Mouse (Mus musculus) olfactory bulb, adult 2 months (tissue): Measurements from ENCODE around the gene Inka1.

Source experiments
- CTCF ChIP-seq: fragments of 200-500 bp; IDR thresholded peaks from 2 replicates; pipeline ENCODE4 v1.5.1; 2012; ENCODE audit warnings: low read depth, mild to moderate bottlenecking, low read length, moderate library complexity; ENCODE audit not compliant: insufficient read depth
- POLR2A ChIP-seq: fragments of 200-500 bp; IDR thresholded peaks from 2 replicates; pipeline ENCODE4 v1.6.1; 2012; ENCODE audit warnings: mild to moderate bottlenecking, low read depth, low read length, moderate library complexity; ENCODE audit not compliant: insufficient read depth

DNA sequence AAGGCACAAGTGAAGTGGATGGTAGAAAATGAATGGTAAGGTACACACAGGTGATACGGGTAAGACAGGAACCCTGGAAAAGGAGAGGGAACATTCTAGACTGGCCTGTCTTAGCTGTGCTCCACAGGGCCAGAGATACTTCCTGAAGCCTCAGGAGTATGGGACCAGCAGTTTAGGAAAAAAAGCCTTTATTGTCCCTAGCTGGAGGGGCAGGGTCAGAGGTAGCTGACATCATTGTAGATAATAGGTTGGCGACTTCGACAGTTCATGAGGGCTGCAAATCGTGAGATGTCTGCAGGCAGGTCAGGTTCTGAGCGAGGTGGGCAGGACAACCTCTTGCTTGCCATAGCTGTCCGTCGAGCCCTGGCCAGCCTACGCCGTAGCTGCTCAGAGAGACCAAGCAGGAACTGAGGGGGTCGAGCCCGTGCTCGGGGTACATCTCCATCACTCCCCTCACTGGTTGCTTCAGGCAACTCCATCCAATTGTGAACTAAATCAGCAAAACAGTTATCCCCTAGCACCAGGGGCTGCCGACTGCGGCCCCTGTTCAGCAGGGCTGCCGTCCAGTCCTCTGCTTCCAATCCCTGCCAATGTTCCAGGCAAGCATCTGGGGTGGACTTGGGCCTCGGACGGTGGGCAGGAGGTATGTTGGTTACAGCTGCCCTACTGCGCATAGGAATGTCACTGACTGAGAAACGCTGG lies 1.5 kb downstream of the Inka1 start:
- no peak for TF ChIP-seq CTCF
- no peak for TF ChIP-seq POLR2A
